Mouse (Mus musculus) ES-Bruce4 (cell line): ENCODE measurements at regions not wholly inside any gene's neighbourhood (a gene's known extent, or its start where the extent isn't known, plus 50 kb on each side); places are given as distances from the start of the nearest gene placed in this dataset.

Experiments
- CTCF ChIP-seq: IDR thresholded peaks from one replicate; pipeline ENCODE4 v1.8.1; 2011; ENCODE audit warnings: low read depth, low read length
- EP300 ChIP-seq: IDR thresholded peaks from 2 replicates; pipeline ENCODE4 v1.6.1; 2011; ENCODE audit warnings: low read depth, low read length; ENCODE audit not compliant: insufficient read depth
- POLR2A ChIP-seq: IDR thresholded peaks from one replicate; pipeline ENCODE4 v1.8.1; 2011; ENCODE audit warnings: low read length; ENCODE audit not compliant: insufficient read depth

DNA sequence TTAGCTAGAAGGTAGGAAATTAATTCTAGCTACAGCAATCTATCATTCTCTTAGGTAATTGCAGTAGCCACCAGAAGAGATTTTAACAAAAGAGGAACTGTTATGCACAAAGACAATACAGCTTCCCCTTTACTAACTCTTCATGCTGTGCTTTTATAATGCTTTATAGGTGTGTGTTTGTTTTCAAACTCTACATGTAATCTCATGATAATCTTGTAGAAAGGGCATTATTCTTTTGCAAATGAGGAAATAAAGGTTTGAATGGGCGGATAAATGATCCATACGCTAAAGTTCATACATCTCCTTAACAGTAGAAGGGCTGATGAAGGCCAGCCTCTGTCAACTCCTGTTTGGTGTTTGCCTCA is 273.8 kb upstream of the Pfkp start:
- TF ChIP-seq POLR2A (no peak), EP300 (no peak), CTCF (no peak)
